Mouse (Mus musculus) heart, postnatal 0 days (tissue): ENCODE measurements around the gene Cdh24.

Experiments
- CTCF ChIP-seq: IDR thresholded peaks from 2 replicates; pipeline ENCODE4 v1.5.1; 2016; ENCODE audit warnings: antibody characterized with exemption, control low read depth, low read depth
- EP300 ChIP-seq: IDR thresholded peaks from 2 replicates; pipeline ENCODE4 v1.6.1; 2016; ENCODE audit warnings: antibody characterized with exemption, low read depth

DNA sequence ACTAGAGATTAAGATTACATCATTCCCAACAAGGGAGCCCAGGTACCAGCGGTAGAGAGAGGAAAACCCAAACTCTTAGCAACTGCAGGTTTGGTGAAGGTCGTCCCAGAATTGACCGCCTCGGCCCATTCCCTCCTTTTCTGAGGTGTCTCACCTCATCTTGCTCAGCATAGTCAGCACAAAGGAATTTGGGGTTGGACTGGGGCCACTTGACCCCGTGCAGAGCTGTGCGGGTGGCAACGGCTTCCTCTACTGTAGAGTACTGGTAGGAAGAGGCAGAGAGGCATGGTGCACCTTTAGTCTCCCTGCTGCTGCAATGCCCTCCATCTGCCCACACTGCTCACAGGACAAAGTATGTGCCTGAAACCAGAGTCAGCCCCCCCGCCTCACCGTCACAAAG, 3.1 kb upstream of the Cdh24 start:
- TF ChIP-seq CTCF (no peak), EP300 (no peak)
